Mouse (Mus musculus): ENCODE measurements around the gene Mdh1b. TPM values are rescaled to one million over a fixed set of nuclear protein-coding genes. Genes with fewer than 3 reads are reported as not detected.
A peak's percentile ranks its signal among the peaks of the same experiment; 100 is the strongest.

The Mdh1b gene
- polyA plus RNA-seq, 1 experiment from 2014 or later: not detected

- Histone ChIP-seq H3K9ac (ENCODE audit: low read depth, low read length) (no peak overlapping the region), H3K4me3 (ENCODE audit: low read length) (no peak overlapping the region), H3K9me3 (ENCODE audit: control insufficient read depth, low read length) (no peaks in the 10 kb centered on the region), H3K36me3 (ENCODE audit: control insufficient read depth, insufficient read depth, low read length) (no peaks in the 10 kb centered on the region), H3K27me3 (ENCODE audit: control insufficient read depth, insufficient read depth, low read length) (no peaks in the 10 kb centered on the region), H3K4me2 (replicated peaks; ENCODE audit: low read depth, low read length) (no peak overlapping the region), H3K27ac (ENCODE audit: low read depth, low read length) (no peak overlapping the region), H3K4me1 (ENCODE audit: control insufficient read depth, insufficient read depth, low read length) (no peaks in the 10 kb centered on the region)
- ATAC-seq (ENCODE audit: low FRiP score, low TSS enrichment): no peak
- WGBS: 23% methylated on average over 13 of the region's 13 CpGs
Measured at GRCm38 (mm10) chr1:63667949-63668851, 61.9 kb downstream of the Mdh1b start.

- Histone ChIP-seq H3K27ac (ENCODE audit: low read depth, low read length) (no peak overlapping the region), H3K36me3 (ENCODE audit: control insufficient read depth, insufficient read depth, low read length) (no peaks in the 10 kb centered on the region), H3K9me3 (ENCODE audit: control insufficient read depth, low read length) (no peaks in the 10 kb centered on the region), H3K9ac (ENCODE audit: low read depth, low read length) (no peak overlapping the region), H3K4me1 (ENCODE audit: control insufficient read depth, insufficient read depth, low read length) (no peaks in the 10 kb centered on the region), H3K4me3 (ENCODE audit: low read length) (no peak overlapping the region), H3K4me2 (replicated peaks; ENCODE audit: low read depth, low read length) (no peak overlapping the region), H3K27me3 (ENCODE audit: control insufficient read depth, insufficient read depth, low read length) (no peaks in the 10 kb centered on the region)
- no peak for ATAC-seq (ENCODE audit: low FRiP score, low TSS enrichment)
- WGBS: 31% methylated on average over 9 of the region's 9 CpGs
Measured at GRCm38 (mm10) chr1:63667201-63667948, 62.7 kb downstream of the Mdh1b start.

DNA sequence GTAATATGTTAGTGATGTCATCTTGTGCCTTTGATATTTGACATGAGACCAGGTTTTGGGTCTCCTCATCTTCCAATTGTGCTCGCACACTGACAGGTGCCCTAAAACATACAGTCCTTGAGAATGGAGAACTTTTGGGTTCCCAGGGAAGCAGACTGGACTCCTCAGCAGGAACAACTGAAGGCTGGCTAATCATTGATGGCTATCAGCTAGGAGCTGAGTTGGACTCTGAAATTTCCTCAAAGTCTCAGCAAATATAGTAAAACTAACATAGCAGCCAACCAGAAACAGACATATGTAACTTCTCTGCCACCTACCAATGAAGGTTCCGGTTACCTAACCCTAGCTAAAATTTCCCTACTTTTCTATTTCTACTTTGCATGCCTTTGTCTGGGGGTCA lies 64.0 kb downstream of the Mdh1b start:
- ATAC-seq (ENCODE audit: low FRiP score, low TSS enrichment): no peak
- no peaks in the 10 kb centered on the region for H3K27me3 ChIP-seq (ENCODE audit: control insufficient read depth, insufficient read depth, low read length)
- no peaks in the 10 kb centered on the region for H3K9me3 ChIP-seq (ENCODE audit: control insufficient read depth, low read length)
- H3K4me3 ChIP-seq (ENCODE audit: low read length): no peak overlapping the region
- no peaks in the 10 kb centered on the region for H3K36me3 ChIP-seq (ENCODE audit: control insufficient read depth, insufficient read depth, low read length)
- no peaks in the 10 kb centered on the region for H3K4me1 ChIP-seq (ENCODE audit: control insufficient read depth, insufficient read depth, low read length)
- H3K9ac ChIP-seq (ENCODE audit: low read depth, low read length): no peak overlapping the region
- H3K27ac ChIP-seq (ENCODE audit: low read depth, low read length): no peak overlapping the region
- no peak overlapping the region for H3K4me2 ChIP-seq (replicated peaks; ENCODE audit: low read depth, low read length)
- WGBS: 91% methylated on average over 2 of the region's 2 CpGs

DNA sequence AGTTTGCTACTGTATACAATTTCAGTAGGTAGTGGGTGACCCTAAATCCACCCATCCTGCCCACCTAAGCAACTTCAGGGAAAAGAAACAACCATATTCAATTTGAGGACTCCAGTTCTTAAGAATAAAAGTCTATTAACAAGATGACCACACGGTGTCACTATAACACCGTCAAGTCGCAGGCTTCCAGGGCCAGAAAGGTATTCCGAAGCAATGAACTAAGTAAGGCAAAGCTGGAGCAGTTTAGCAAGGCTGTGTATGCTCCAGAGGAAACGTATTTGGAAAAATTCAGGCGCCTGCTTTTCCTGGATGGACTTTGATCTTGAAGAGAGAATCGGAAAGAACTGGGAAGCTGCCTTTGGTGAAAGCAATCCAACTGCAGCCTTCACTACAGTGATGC lies 70.5 kb downstream of the Mdh1b start:
- H3K4me1 ChIP-seq (ENCODE audit: control insufficient read depth, insufficient read depth, low read length): no peaks in the 10 kb centered on the region
- H3K27ac ChIP-seq (ENCODE audit: low read depth, low read length): no peak overlapping the region
- H3K36me3 ChIP-seq (ENCODE audit: control insufficient read depth, insufficient read depth, low read length): no peaks in the 10 kb centered on the region
- no peaks in the 10 kb centered on the region for H3K9me3 ChIP-seq (ENCODE audit: control insufficient read depth, low read length)
- H3K27me3 ChIP-seq (ENCODE audit: control insufficient read depth, insufficient read depth, low read length): no peaks in the 10 kb centered on the region
- no peak overlapping the region for H3K9ac ChIP-seq (ENCODE audit: low read depth, low read length)
- 0 out of 2 replicates have a peak, but pooled peaks have one; percentile 46 for ATAC-seq (ENCODE audit: low FRiP score, low TSS enrichment)
- no peak overlapping the region for H3K4me2 ChIP-seq (replicated peaks; ENCODE audit: low read depth, low read length)
- WGBS: 4% methylated on average over 7 of the region's 7 CpGs
- H3K4me3 ChIP-seq (ENCODE audit: low read length): no peak overlapping the region

DNA sequence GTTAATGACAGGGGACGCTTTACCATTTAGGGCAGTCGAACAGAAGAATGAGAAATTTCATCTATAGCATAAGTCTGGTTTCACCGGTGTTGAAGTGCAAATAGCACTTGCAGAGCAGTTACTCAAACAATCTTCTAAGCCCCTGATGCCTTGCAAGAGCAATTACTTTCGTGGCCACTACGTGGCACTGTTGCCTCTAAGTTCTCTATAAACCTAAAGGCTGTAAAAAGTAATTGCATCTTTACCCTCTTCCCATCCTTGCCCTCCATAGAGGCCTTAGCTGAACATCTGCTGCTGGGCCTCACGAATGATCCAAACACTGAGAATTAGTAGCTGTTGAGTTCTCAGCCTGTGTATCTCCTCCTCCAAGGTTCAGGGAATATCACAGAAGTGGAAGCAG lies 72.1 kb downstream of the Mdh1b start:
- H3K27ac ChIP-seq (ENCODE audit: low read depth, low read length): no peak overlapping the region
- H3K4me1 ChIP-seq (ENCODE audit: control insufficient read depth, insufficient read depth, low read length): no peaks in the 10 kb centered on the region
- H3K9me3 ChIP-seq (ENCODE audit: control insufficient read depth, low read length): no peaks in the 10 kb centered on the region
- 9% methylated on average over 6 of the region's 6 CpGs for WGBS
- no peak overlapping the region for H3K4me2 ChIP-seq (replicated peaks; ENCODE audit: low read depth, low read length)
- no peak for ATAC-seq (ENCODE audit: low FRiP score, low TSS enrichment)
- H3K4me3 ChIP-seq (ENCODE audit: low read length): no peak overlapping the region
- H3K27me3 ChIP-seq (ENCODE audit: control insufficient read depth, insufficient read depth, low read length): no peaks in the 10 kb centered on the region
- no peaks in the 10 kb centered on the region for H3K36me3 ChIP-seq (ENCODE audit: control insufficient read depth, insufficient read depth, low read length)
- no peak overlapping the region for H3K9ac ChIP-seq (ENCODE audit: low read depth, low read length)

Other genes starting within 250 kb of the Mdh1b start
- not detected in 2 replicates for gene Gm39653, start 114.3 kb downstream of the Mdh1b start, polyA plus RNA-seq (2014; fragmentation: Nextera tagmentation; extraction: Ambion mirVana)
- gene Dytn, start 43.4 kb downstream of the Mdh1b start, polyA plus RNA-seq (2014; fragmentation: Nextera tagmentation; extraction: Ambion mirVana): not detected in 2 replicates
- 58.9 and 81.5 TPM in 2 replicates for gene Fastkd2, start 296 bp upstream of the Mdh1b start, polyA plus RNA-seq (2014; fragmentation: Nextera tagmentation; extraction: Ambion mirVana)
- 0.35 TPM in 1 of 2 replicates, not detected in the other for gene 4933402D24Rik, start 38.9 kb upstream of the Mdh1b start, polyA plus RNA-seq (2014; fragmentation: Nextera tagmentation; extraction: Ambion mirVana)

Measured in kidney, embryonic 14.5 days (tissue).